Mouse (Mus musculus): ENCODE data around the gene Atp2a2.

Atp2a2 gene

GRCm38 (mm10) chr5:122405537-122405936 is 96.5 kb downstream of the Atp2a2 start:
- no peak for DNase-seq (ENCODE audit: low spot score)

Data from c-Kit-positive CD71-positive TER-119-positive erythroid progenitor cells, embryonic 14.5 days (primary cell).